Mouse (Mus musculus): Measurements from ENCODE around the gene Wdr4.

DNA sequence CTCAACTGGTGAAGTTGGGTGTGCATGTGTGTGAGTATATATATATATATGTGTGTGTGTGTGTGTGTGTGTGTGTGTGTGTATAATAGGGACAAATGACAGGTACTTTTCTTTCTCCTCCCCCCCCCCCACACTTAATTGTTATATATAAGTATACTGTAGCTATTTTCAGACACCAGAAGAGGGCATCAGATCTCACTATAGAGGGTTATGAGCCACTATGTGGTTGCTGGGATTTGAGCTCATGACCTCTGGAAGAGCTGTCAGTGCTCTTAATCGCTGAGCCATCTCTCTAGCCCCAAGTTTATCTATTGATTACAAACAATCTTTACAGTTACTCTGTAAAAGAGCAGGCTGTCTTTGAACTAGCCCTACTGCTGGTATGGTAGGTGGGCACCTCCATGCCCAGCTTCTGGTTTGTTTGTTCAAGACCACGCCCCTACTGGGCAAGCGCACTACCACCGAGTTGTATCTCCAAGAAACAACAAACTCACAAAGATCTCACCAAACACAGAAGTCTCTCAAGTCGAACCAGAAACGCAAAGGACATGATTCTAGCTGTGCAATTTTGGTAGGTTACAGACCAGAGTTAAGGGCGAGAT, 335 bp downstream of the Wdr4 start:
- no peak for TF ChIP-seq CTCF (IDR thresholded peaks at IDR 0.05; ENCODE audit: extremely low read depth, insufficient read depth, insufficient read length, insufficient replicate concordance)
- no peak for TF ChIP-seq POLR2A (IDR thresholded peaks at IDR 0.05; ENCODE audit: low read depth, low read length)

All from spleen, adult 2 months (tissue).